Mouse (Mus musculus) embryonic fibroblast, embryonic 13.5 days (primary cell): ENCODE measurements at regions not wholly inside any gene's neighbourhood (a gene's known extent, or its start where the extent isn't known, plus 50 kb on each side); places are given as distances from the start of the nearest gene placed in this dataset.

Experiments
- CTCF ChIP-seq: IDR thresholded peaks from 2 replicates; pipeline ENCODE4 v1.5.1; 2011; ENCODE audit warnings: mild to moderate bottlenecking, control low read depth, low read length, moderate library complexity, borderline replicate concordance; ENCODE audit not compliant: insufficient read depth
- POLR2A ChIP-seq: IDR thresholded peaks from 2 replicates; pipeline ENCODE4 v1.6.1; 2011; ENCODE audit warnings: low read depth, mild to moderate bottlenecking, control low read depth, low read length, moderate library complexity

- TF ChIP-seq CTCF (no peak), POLR2A (no peak)
Observed at GRCm38 (mm10) chr16:86136169-86136568, 234.5 kb upstream of the Adamts5 start.
